Mouse (Mus musculus) testis, adult 2 months (tissue): ENCODE results near the gene Lonp2.

Experiments
- CTCF ChIP-seq: fragments of 200-500 bp; IDR thresholded peaks from 2 replicates; pipeline ENCODE4 v1.5.1; 2012; ENCODE audit warnings: low read depth, mild to moderate bottlenecking, inconsistent platforms, low read length, moderate library complexity; ENCODE audit not compliant: control insufficient read depth, insufficient read depth, insufficient replicate concordance
- POLR2A ChIP-seq: fragments of 200-500 bp; IDR thresholded peaks from 2 replicates; pipeline ENCODE4 v1.6.1; 2012; ENCODE audit warnings: low read depth, mild to moderate bottlenecking, inconsistent platforms, low read length, moderate library complexity; ENCODE audit not compliant: control insufficient read depth

DNA sequence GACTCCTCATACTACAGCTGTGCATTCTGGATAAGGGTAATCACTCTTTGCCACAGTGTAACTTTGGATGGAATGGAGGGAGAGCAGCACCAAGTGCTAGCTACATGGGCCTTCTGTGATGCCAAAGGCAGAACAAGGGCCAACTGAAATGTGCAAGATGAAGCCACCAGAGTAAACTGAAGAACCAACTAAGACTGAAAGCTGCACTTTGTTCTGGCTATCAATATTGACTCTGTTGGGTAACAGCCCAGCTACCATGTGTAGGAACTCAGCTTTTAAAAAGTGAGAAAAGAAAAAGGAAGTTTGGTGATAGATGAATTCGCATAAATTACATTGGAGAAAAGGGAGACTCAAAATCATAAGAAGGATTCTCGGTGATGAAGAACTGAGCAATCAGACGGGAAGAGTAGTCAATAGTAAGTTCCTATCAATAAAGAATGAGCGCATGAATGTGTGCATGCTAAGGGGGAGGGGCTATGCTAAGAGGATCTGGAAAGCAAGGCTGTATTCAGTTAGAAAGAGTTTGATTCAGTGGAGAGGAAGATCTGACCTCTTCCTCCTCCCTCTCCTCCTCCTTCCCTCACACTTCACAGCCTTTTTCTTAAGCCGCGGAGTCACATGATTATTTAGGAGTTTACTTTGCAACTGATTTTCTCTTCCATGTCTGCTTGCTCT, 8.6 kb upstream of the Lonp2 start:
- TF ChIP-seq CTCF (no peak), POLR2A (no peak)
